Mouse (Mus musculus) myocyte (in vitro differentiated cells): ENCODE data around the gene Tma7.

Experiments
- CEBPB ChIP-seq: IDR thresholded peaks from 2 replicates; pipeline ENCODE4 v1.6.1; 2011; ENCODE audit warnings: mild to moderate bottlenecking, moderate library complexity; ENCODE audit not compliant: poor library complexity, insufficient read depth, severe bottlenecking
- E2F4 ChIP-seq: IDR thresholded peaks from one replicate; pipeline ENCODE4 v1.6.1; 2011; ENCODE audit warnings: mild to moderate bottlenecking, control low read depth, moderate library complexity; ENCODE audit not compliant: insufficient read depth
- MYOD1 ChIP-seq, 3 experiments: IDR thresholded peaks; one replicate each; pipeline ENCODE4 v1.6.1; 2011; ENCODE audit warnings: control low read depth in 2 of 3, low read depth in 2 of 3, mild to moderate bottlenecking in 2 of 3, moderate library complexity in 1 of 3; ENCODE audit not compliant: insufficient read length in 2 of 3, control insufficient read depth in 1 of 3
- POLR2A ChIP-seq: IDR thresholded peaks from one replicate; pipeline ENCODE4 v1.6.1; 2011; ENCODE audit warnings: low read depth, mild to moderate bottlenecking, control low read depth, moderate library complexity; ENCODE audit not compliant: insufficient read length
- SRF ChIP-seq: IDR thresholded peaks from one replicate; pipeline ENCODE4 v1.6.1; 2011; ENCODE audit warnings: low read depth; ENCODE audit not compliant: control insufficient read depth, insufficient read length
- TCF12 ChIP-seq: IDR thresholded peaks from one replicate; pipeline ENCODE4 v1.6.1; 2011; ENCODE audit warnings: mild to moderate bottlenecking, control low read depth; ENCODE audit not compliant: poor library complexity, insufficient read depth, severe bottlenecking
- TCF3 ChIP-seq: IDR thresholded peaks from one replicate; pipeline ENCODE4 v1.6.1; 2011; ENCODE audit warnings: low read depth, control low read depth; ENCODE audit not compliant: insufficient read length
- USF1 ChIP-seq: IDR thresholded peaks from one replicate; pipeline ENCODE4 v1.6.1; 2011; ENCODE audit warnings: low read depth, mild to moderate bottlenecking, control low read depth, moderate library complexity

- TF ChIP-seq POLR2A (no peak), MYOD1 (IDR thresholded peaks at IDR 0.05; ENCODE audit: control insufficient read depth in 1 of 3, insufficient read length in 2 of 3, low read depth in 2 of 3) (no peak), E2F4 (no peak), USF1 (no peak), CEBPB (no peak), TCF12 (no peak), SRF (no peak), TCF3 (no peak)
Measured at GRCm38 (mm10) chr9:109100307-109100928, 18.0 kb upstream of the Tma7 start.
